Mouse (Mus musculus): ENCODE results near the gene Smcp. TPM values are rescaled to one million over a fixed set of nuclear protein-coding genes. Genes with fewer than 3 reads are reported as not detected.

Smcp gene
- polyA plus RNA-seq, 1 experiment from 2014 or later = not detected

- Histone ChIP-seq H3K4me1 (replicated peaks; ENCODE audit: insufficient read depth, low read length) (no peaks in the 10 kb centered on the region), H3K36me3 (ENCODE audit: insufficient read depth, low read length) (no peaks in the 10 kb centered on the region), H3K9ac (ENCODE audit: low read depth, low read length) (no peak overlapping the region), H3K27me3 (ENCODE audit: insufficient read depth, low read length) (no peaks in the 10 kb centered on the region), H3K9me3 (replicated peaks; ENCODE audit: low read length) (no peaks in the 10 kb centered on the region), H3K4me2 (ENCODE audit: low read length) (no peak overlapping the region), H3K27ac (no peak overlapping the region), H3K4me3 (replicated peaks; ENCODE audit: low read depth, low read length) (no peak overlapping the region)
- WGBS = 81% methylated on average over 1 of the region's 1 CpGs
- DNase-seq (ENCODE audit: low spot score) = no peak
- no peak for TF ChIP-seq CTCF (IDR thresholded peaks at IDR 0.05; ENCODE audit: low read depth)
- no peak for ATAC-seq (replicated peaks; ENCODE audit: low FRiP score, low read depth)
Observed at GRCm38 (mm10) chr3:92579508-92579907, 9.3 kb downstream of the Smcp start.

GRCm38 (mm10) chr3:92578652-92579413, 10.0 kb downstream of the Smcp start:
- no peak for DNase-seq (ENCODE audit: low spot score)
- no peak for TF ChIP-seq CTCF (IDR thresholded peaks at IDR 0.05; ENCODE audit: low read depth)
- Histone ChIP-seq H3K27me3 (ENCODE audit: insufficient read depth, low read length) (no peaks in the 10 kb centered on the region), H3K4me1 (replicated peaks; ENCODE audit: insufficient read depth, low read length) (no peaks in the 10 kb centered on the region), H3K4me3 (replicated peaks; ENCODE audit: low read depth, low read length) (no peak overlapping the region), H3K4me2 (ENCODE audit: low read length) (no peak overlapping the region), H3K9ac (ENCODE audit: low read depth, low read length) (no peak overlapping the region), H3K9me3 (replicated peaks; ENCODE audit: low read length) (no peaks in the 10 kb centered on the region), H3K36me3 (ENCODE audit: insufficient read depth, low read length) (no peaks in the 10 kb centered on the region), H3K27ac (no peak overlapping the region)
- WGBS = 59% methylated on average over 4 of the region's 4 CpGs
- no peak for ATAC-seq (replicated peaks; ENCODE audit: low FRiP score, low read depth)

GRCm38 (mm10) chr3:92573449-92574041, 15.3 kb downstream of the Smcp start, which contains the start of gene Ivl:
TSS of gene Ivl (minus strand) at chr3:92573735.
- Histone ChIP-seq H3K4me1 (replicated peaks; ENCODE audit: insufficient read depth, low read length) (0 out of 2 replicates have a peak, but pooled peaks cover 3% of the 10 kb centered on the region), H3K27me3 (ENCODE audit: insufficient read depth, low read length) (no peaks in the 10 kb centered on the region), H3K4me3 (replicated peaks; ENCODE audit: low read depth, low read length) (no peak within 1 kb of the TSS), H3K9ac (ENCODE audit: low read depth, low read length) (no peak within 1 kb of the TSS), H3K27ac (no peak within 1 kb of the TSS), H3K9me3 (replicated peaks; ENCODE audit: low read length) (no peaks in the 10 kb centered on the region), H3K4me2 (ENCODE audit: low read length) (no peak within 1 kb of the TSS), H3K36me3 (ENCODE audit: insufficient read depth, low read length) (no peaks in the 10 kb centered on the region)
- WGBS = 86% methylated on average over 1 of the region's 1 CpGs
- no peak for DNase-seq (ENCODE audit: low spot score)
- ATAC-seq (replicated peaks; ENCODE audit: low FRiP score, low read depth) = no peak
- TF ChIP-seq CTCF (IDR thresholded peaks at IDR 0.05; ENCODE audit: low read depth) = no peak

GRCm38 (mm10) chr3:92572514-92573155, 16.2 kb downstream of the Smcp start:
- Histone ChIP-seq H3K4me2 (ENCODE audit: low read length) (no peak overlapping the region), H3K4me3 (replicated peaks; ENCODE audit: low read depth, low read length) (no peak overlapping the region), H3K9ac (ENCODE audit: low read depth, low read length) (no peak overlapping the region), H3K9me3 (replicated peaks; ENCODE audit: low read length) (no peaks in the 10 kb centered on the region), H3K4me1 (replicated peaks; ENCODE audit: insufficient read depth, low read length) (0 out of 2 replicates have a peak, but pooled peaks cover 3% of the 10 kb centered on the region), H3K27ac (no peak overlapping the region), H3K36me3 (ENCODE audit: insufficient read depth, low read length) (no peaks in the 10 kb centered on the region), H3K27me3 (ENCODE audit: insufficient read depth, low read length) (no peaks in the 10 kb centered on the region)
- TF ChIP-seq CTCF (IDR thresholded peaks at IDR 0.05; ENCODE audit: low read depth) = no peak
- DNase-seq (ENCODE audit: low spot score) (peak; percentile 57), ATAC-seq (replicated peaks; ENCODE audit: low FRiP score, low read depth) (no peak)
- WGBS = 28% methylated on average over 2 of the region's 2 CpGs

- Histone ChIP-seq H3K4me1 (replicated peaks; ENCODE audit: insufficient read depth, low read length) (0 out of 2 replicates have a peak, but pooled peaks cover 3% of the 10 kb centered on the region), H3K4me2 (ENCODE audit: low read length) (no peak overlapping the region), H3K36me3 (ENCODE audit: insufficient read depth, low read length) (no peaks in the 10 kb centered on the region), H3K27me3 (ENCODE audit: insufficient read depth, low read length) (no peaks in the 10 kb centered on the region), H3K27ac (no peak overlapping the region), H3K9me3 (replicated peaks; ENCODE audit: low read length) (no peaks in the 10 kb centered on the region), H3K9ac (ENCODE audit: low read depth, low read length) (no peak overlapping the region), H3K4me3 (replicated peaks; ENCODE audit: low read depth, low read length) (no peak overlapping the region)
- no peak for TF ChIP-seq CTCF (IDR thresholded peaks at IDR 0.05; ENCODE audit: low read depth)
- 76% methylated on average over 2 of the region's 2 CpGs for WGBS
- DNase-seq (ENCODE audit: low spot score) (no peak), ATAC-seq (replicated peaks; ENCODE audit: low FRiP score, low read depth) (no peak)
Observed at GRCm38 (mm10) chr3:92568752-92569151, 20.0 kb downstream of the Smcp start.

GRCm38 (mm10) chr3:92565418-92565817, 23.4 kb downstream of the Smcp start:
- H3K4me3 ChIP-seq (replicated peaks; ENCODE audit: low read depth, low read length) = no peak overlapping the region
- H3K4me2 ChIP-seq (ENCODE audit: low read length) = no peak overlapping the region
- no peaks in the 10 kb centered on the region for H3K36me3 ChIP-seq (ENCODE audit: insufficient read depth, low read length)
- H3K9ac ChIP-seq (ENCODE audit: low read depth, low read length) = no peak overlapping the region
- no peak overlapping the region for H3K27ac ChIP-seq
- DNase-seq (ENCODE audit: low spot score) (peak; percentile 14), ATAC-seq (replicated peaks; ENCODE audit: low FRiP score, low read depth) (no peak)
- peak; percentile 63 for TF ChIP-seq CTCF (IDR thresholded peaks at IDR 0.05; ENCODE audit: low read depth)
- H3K4me1 ChIP-seq (replicated peaks; ENCODE audit: insufficient read depth, low read length) = no peaks in the 10 kb centered on the region
- H3K9me3 ChIP-seq (replicated peaks; ENCODE audit: low read length) = no peaks in the 10 kb centered on the region
- no peaks in the 10 kb centered on the region for H3K27me3 ChIP-seq (ENCODE audit: insufficient read depth, low read length)
